Mouse (Mus musculus) T-helper 2 cell (primary cell): ENCODE data around the gene Tap2.
"Not testable (repeated sequence)": the region's sequence is repeated elsewhere in the genome, so short reads cannot be mapped to it uniquely, and the experiment has no call there.

Source experiments
- in situ Hi-C: fragments of 300-600 bp; cut with MboI, MseI; formaldehyde crosslinking; loops from one replicate; pipeline ENCODE4 v1.15.1; 2025; ENCODE audit warnings: high pct_unique_total_duplicates

Gene Tap2

GRCm38 (mm10) chr17:34211746-34212365, 8.5 kb downstream of the Tap2 start:
- in situ Hi-C loops: loop anchor here (5.0 kb wide), 1 partner anchor 35 kb away; no protein-coding TSS in a partner anchor

GRCm38 (mm10) chr17:34213936-34214335, 10.6 kb downstream of the Tap2 start:
- in situ Hi-C loops: loop anchor here (5.0 kb wide), 1 partner anchor 33 kb away; no protein-coding TSS in a partner anchor

GRCm38 (mm10) chr17:34215176-34215575, 11.8 kb downstream of the Tap2 start:
- in situ Hi-C loops: loop anchor here (5.0 kb wide), 1 partner anchor 43 kb away; no protein-coding TSS in a partner anchor

- in situ Hi-C loops: loop anchor here (5.0 kb wide), 1 partner anchor 45 kb away; no protein-coding TSS in a partner anchor
Measured at GRCm38 (mm10) chr17:34217216-34217928, 14.0 kb downstream of the Tap2 start.

- in situ Hi-C loops: loop anchor here (5.0 kb wide), 1 partner anchor 46 kb away; no protein-coding TSS in a partner anchor
Measured at GRCm38 (mm10) chr17:34217986-34218385, 14.7 kb downstream of the Tap2 start.

- in situ Hi-C loops: loop anchor here (5.0 kb wide), 1 partner anchor 46 kb away; no protein-coding TSS in a partner anchor
Measured at GRCm38 (mm10) chr17:34218675-34219074, 15.3 kb downstream of the Tap2 start.

GRCm38 (mm10) chr17:34219096-34219495, 15.8 kb downstream of the Tap2 start:
- in situ Hi-C loops: loop anchor here (5.0 kb wide), 1 partner anchor 47 kb away; no protein-coding TSS in a partner anchor

GRCm38 (mm10) chr17:34219801-34220200, 16.5 kb downstream of the Tap2 start:
- in situ Hi-C loops: loop anchor here (5.0 kb wide), 1 partner anchor 48 kb away; no protein-coding TSS in a partner anchor

GRCm38 (mm10) chr17:34220401-34220800, 17.1 kb downstream of the Tap2 start:
- in situ Hi-C loops: not testable (repeated sequence)

GRCm38 (mm10) chr17:34224816-34225215, 21.5 kb downstream of the Tap2 start:
- in situ Hi-C loops: no loop called here

GRCm38 (mm10) chr17:34225426-34225825, 22.1 kb downstream of the Tap2 start:
- in situ Hi-C loops: no loop called here

- in situ Hi-C loops: not testable (repeated sequence)
Measured at GRCm38 (mm10) chr17:34225911-34226310, 22.6 kb downstream of the Tap2 start.

- in situ Hi-C loops: not testable (repeated sequence)
Measured at GRCm38 (mm10) chr17:34230971-34231370, 27.6 kb downstream of the Tap2 start.

- in situ Hi-C loops: not testable (repeated sequence)
Measured at GRCm38 (mm10) chr17:34232021-34232420, 28.7 kb downstream of the Tap2 start.

GRCm38 (mm10) chr17:34234926-34235325, 31.6 kb downstream of the Tap2 start:
- in situ Hi-C loops: no loop called here

- in situ Hi-C loops: no loop called here
Measured at GRCm38 (mm10) chr17:34236691-34237090, 33.4 kb downstream of the Tap2 start.

- in situ Hi-C loops: no loop called here
Measured at GRCm38 (mm10) chr17:34237741-34238140, 34.4 kb downstream of the Tap2 start.

GRCm38 (mm10) chr17:34238706-34239105, 35.4 kb downstream of the Tap2 start, which contains the start of gene H2-Ob:
H2-Ob (plus strand) TSS chr17:34238903.
- in situ Hi-C loops: no loop called here

GRCm38 (mm10) chr17:34239601-34240041, 36.3 kb downstream of the Tap2 start:
- in situ Hi-C loops: loop anchor here (10.0 kb wide), 1 partner anchor 75 kb away; no protein-coding TSS in a partner anchor

GRCm38 (mm10) chr17:34240366-34240765, 37.0 kb downstream of the Tap2 start:
- in situ Hi-C loops: loop anchor here (10.0 kb wide), 1 partner anchor 74 kb away; no protein-coding TSS in a partner anchor

- in situ Hi-C loops: loop anchor here (10.0 kb wide), 1 partner anchor 74 kb away; no protein-coding TSS in a partner anchor
Measured at GRCm38 (mm10) chr17:34240916-34241315, 37.6 kb downstream of the Tap2 start.

GRCm38 (mm10) chr17:34244656-34245055, 41.3 kb downstream of the Tap2 start:
- in situ Hi-C loops: loop anchor here (5.0 to 10.0 kb wide), 3 partner anchors 32 to 108 kb away; partner anchors contain the start of gene Btnl2
